Mouse (Mus musculus) myocyte (in vitro differentiated cells): Measurements from ENCODE around the gene Rpl37. TPM values are rescaled to one million over a fixed set of nuclear protein-coding genes. Genes with fewer than 3 reads are reported as not detected.

Experiments used
- H3K27me3 ChIP-seq: one replicate; pipeline ENCODE4 v1.6.1; 2011; ENCODE audit not compliant: control insufficient read depth, insufficient read depth, insufficient read length
- H3K36me3 ChIP-seq: one replicate; pipeline ENCODE4 v1.6.1; 2011; ENCODE audit not compliant: control insufficient read depth, insufficient read depth
- H3K4me2 ChIP-seq: one replicate; pipeline ENCODE4 v1.6.1; 2011; ENCODE audit warnings: low read depth, control low read depth
- H3K4me3 ChIP-seq: one replicate; pipeline ENCODE4 v1.5.1; 2011; ENCODE audit warnings: mild to moderate bottlenecking, control low read depth, moderate library complexity
- H3K79me2 ChIP-seq: one replicate; pipeline ENCODE4 v1.6.1; 2011; ENCODE audit not compliant: control insufficient read depth, insufficient read depth
- H3ac ChIP-seq: one replicate; pipeline ENCODE4 v1.6.1; 2011; ENCODE audit not compliant: control insufficient read depth, insufficient read length
- CEBPB ChIP-seq: IDR thresholded peaks from 2 replicates; pipeline ENCODE4 v1.6.1; 2011; ENCODE audit warnings: mild to moderate bottlenecking, moderate library complexity; ENCODE audit not compliant: poor library complexity, insufficient read depth, severe bottlenecking
- E2F4 ChIP-seq: IDR thresholded peaks from one replicate; pipeline ENCODE4 v1.6.1; 2011; ENCODE audit warnings: mild to moderate bottlenecking, control low read depth, moderate library complexity; ENCODE audit not compliant: insufficient read depth
- MAX ChIP-seq: IDR thresholded peaks from one replicate; pipeline ENCODE4 v1.6.1; 2011; ENCODE audit warnings: low read depth, mild to moderate bottlenecking, control low read depth
- MYOD1 ChIP-seq, 3 experiments: IDR thresholded peaks; one replicate each; pipeline ENCODE4 v1.6.1; 2011; ENCODE audit warnings: control low read depth in 2 of 3, low read depth in 2 of 3, mild to moderate bottlenecking in 2 of 3, moderate library complexity in 1 of 3; ENCODE audit not compliant: insufficient read length in 2 of 3, control insufficient read depth in 1 of 3
- MYOG ChIP-seq, 3 experiments: IDR thresholded peaks; one replicate each; pipeline ENCODE4 v1.6.1; 2011; ENCODE audit warnings: control low read depth in 2 of 3, low read depth in 2 of 3, mild to moderate bottlenecking in 2 of 3; ENCODE audit not compliant: insufficient read length in 2 of 3, control insufficient read depth in 1 of 3, insufficient read depth in 1 of 3
- POLR2A ChIP-seq: IDR thresholded peaks from one replicate; pipeline ENCODE4 v1.6.1; 2011; ENCODE audit warnings: low read depth, mild to moderate bottlenecking, control low read depth, moderate library complexity; ENCODE audit not compliant: insufficient read length
- POLR2AphosphoS2 ChIP-seq: IDR thresholded peaks from one replicate; pipeline ENCODE4 v1.6.1; 2011; ENCODE audit warnings: low read depth, control low read depth; ENCODE audit not compliant: insufficient read length
- REST ChIP-seq: IDR thresholded peaks from one replicate; pipeline ENCODE4 v1.6.1; 2011; ENCODE audit warnings: mild to moderate bottlenecking, control low read depth, moderate library complexity; ENCODE audit not compliant: insufficient read depth, insufficient read length
- SRF ChIP-seq: IDR thresholded peaks from one replicate; pipeline ENCODE4 v1.6.1; 2011; ENCODE audit warnings: low read depth; ENCODE audit not compliant: control insufficient read depth, insufficient read length
- TCF12 ChIP-seq: IDR thresholded peaks from one replicate; pipeline ENCODE4 v1.6.1; 2011; ENCODE audit warnings: mild to moderate bottlenecking, control low read depth; ENCODE audit not compliant: poor library complexity, insufficient read depth, severe bottlenecking
- TCF3 ChIP-seq: IDR thresholded peaks from one replicate; pipeline ENCODE4 v1.6.1; 2011; ENCODE audit warnings: low read depth, control low read depth; ENCODE audit not compliant: insufficient read length
- USF1 ChIP-seq: IDR thresholded peaks from one replicate; pipeline ENCODE4 v1.6.1; 2011; ENCODE audit warnings: low read depth, mild to moderate bottlenecking, control low read depth, moderate library complexity
- polyA plus RNA-seq: library from polyadenylated mRNA; unstranded; fragments of >200 nt; fragmentation: generic; extraction: Trizol; gene quantifications from one replicate; pipeline ENCODE4 v1.2.1, GENCODE M21; 2012; ENCODE audit warnings: missing spikeins

Gene Rpl37
- polyA plus RNA-seq, 1 experiment: 3,306 TPM

GRCm38 (mm10) chr15:5133301-5133700 is 16.9 kb downstream of the Rpl37 start:
- Histone ChIP-seq H3K27me3 (no peaks in the 10 kb centered on the region), H3ac (no peak overlapping the region), H3K36me3 (no peaks in the 10 kb centered on the region), H3K4me2 (no peak overlapping the region), H3K4me3 (no peak overlapping the region), H3K79me2 (no peaks in the 10 kb centered on the region)
- no peak for TF ChIP-seq MYOD1 (IDR thresholded peaks at IDR 0.05; ENCODE audit: control insufficient read depth in 1 of 3, insufficient read length in 2 of 3, low read depth in 2 of 3)
- no peak for TF ChIP-seq POLR2A
- TF ChIP-seq CEBPB: no peak
- TF ChIP-seq E2F4: no peak

GRCm38 (mm10) chr15:5134179-5134578 is 17.7 kb downstream of the Rpl37 start:
- no peak overlapping the region for H3K4me3 ChIP-seq
- H3K27me3 ChIP-seq: no peaks in the 10 kb centered on the region
- TF ChIP-seq REST (no peak), POLR2A (no peak), SRF (no peak), MYOG (IDR thresholded peaks at IDR 0.05; ENCODE audit: control insufficient read depth in 1 of 3, insufficient read depth in 1 of 3, insufficient read length in 2 of 3, low read depth in 2 of 3) (no peak), TCF12 (no peak), USF1 (no peak), MAX (no peak), CEBPB (no peak), MYOD1 (IDR thresholded peaks at IDR 0.05; ENCODE audit: control insufficient read depth in 1 of 3, insufficient read length in 2 of 3, low read depth in 2 of 3) (no peak), TCF3 (no peak), E2F4 (no peak), POLR2AphosphoS2 (no peak)
- H3K36me3 ChIP-seq: no peaks in the 10 kb centered on the region
- no peak overlapping the region for H3K4me2 ChIP-seq
- no peak overlapping the region for H3ac ChIP-seq
- H3K79me2 ChIP-seq: no peaks in the 10 kb centered on the region

GRCm38 (mm10) chr15:5134945-5135483 is 18.6 kb downstream of the Rpl37 start:
- Histone ChIP-seq H3K4me3 (no peak overlapping the region), H3K36me3 (no peaks in the 10 kb centered on the region), H3K4me2 (no peak overlapping the region), H3K79me2 (no peaks in the 10 kb centered on the region), H3K27me3 (no peaks in the 10 kb centered on the region), H3ac (no peak overlapping the region)
- TF ChIP-seq POLR2A (no peak), E2F4 (no peak), MYOD1 (IDR thresholded peaks at IDR 0.05; ENCODE audit: control insufficient read depth in 1 of 3, insufficient read length in 2 of 3, low read depth in 2 of 3) (no peak), REST (no peak), USF1 (no peak)

GRCm38 (mm10) chr15:5138021-5138856 is 21.8 kb downstream of the Rpl37 start:
- no peak overlapping the region for H3K4me3 ChIP-seq
- H3K27me3 ChIP-seq: no peaks in the 10 kb centered on the region
- no peaks in the 10 kb centered on the region for H3K36me3 ChIP-seq
- no peak overlapping the region for H3ac ChIP-seq
- H3K79me2 ChIP-seq: no peaks in the 10 kb centered on the region
- no peak overlapping the region for H3K4me2 ChIP-seq
- no peak for TF ChIP-seq TCF3
- no peak for TF ChIP-seq SRF
- TF ChIP-seq CEBPB: no peak
- no peak for TF ChIP-seq USF1
- no peak for TF ChIP-seq TCF12
- TF ChIP-seq MYOD1 (IDR thresholded peaks at IDR 0.05; ENCODE audit: control insufficient read depth in 1 of 3, insufficient read length in 2 of 3, low read depth in 2 of 3): no peak
- no peak for TF ChIP-seq E2F4
- no peak for TF ChIP-seq POLR2AphosphoS2
- TF ChIP-seq REST: no peak
- TF ChIP-seq POLR2A: no peak
- no peak for TF ChIP-seq MAX
- TF ChIP-seq MYOG (IDR thresholded peaks at IDR 0.05; ENCODE audit: control insufficient read depth in 1 of 3, insufficient read depth in 1 of 3, insufficient read length in 2 of 3, low read depth in 2 of 3): no peak

- Histone ChIP-seq H3K4me3 (no peak overlapping the region), H3K79me2 (peaks cover 3% of the 10 kb centered on the region), H3K27me3 (no peaks in the 10 kb centered on the region), H3ac (no peak overlapping the region), H3K36me3 (no peaks in the 10 kb centered on the region), H3K4me2 (no peak overlapping the region)
- TF ChIP-seq MAX (no peak), E2F4 (no peak), TCF3 (no peak), POLR2AphosphoS2 (no peak), CEBPB (no peak), SRF (no peak), REST (no peak), USF1 (no peak), MYOG (IDR thresholded peaks at IDR 0.05; ENCODE audit: control insufficient read depth in 1 of 3, insufficient read depth in 1 of 3, insufficient read length in 2 of 3, low read depth in 2 of 3) (no peak), MYOD1 (IDR thresholded peaks at IDR 0.05; ENCODE audit: control insufficient read depth in 1 of 3, insufficient read length in 2 of 3, low read depth in 2 of 3) (no peak), TCF12 (no peak), POLR2A (no peak)
Observed at GRCm38 (mm10) chr15:5139366-5139765, 22.9 kb downstream of the Rpl37 start.
